Mouse (Mus musculus): ENCODE data around the gene Man1c1.

Gene Man1c1

GRCm38 (mm10) chr4:134677556-134678508, 26.3 kb downstream of the Man1c1 start:
- CTCF ChIA-PET, result no interaction called here

- CTCF ChIA-PET, result no interaction called here
Observed at GRCm38 (mm10) chr4:134675800-134676199, 28.3 kb downstream of the Man1c1 start.

GRCm38 (mm10) chr4:134674970-134675369, 29.1 kb downstream of the Man1c1 start:
- CTCF ChIA-PET, result no interaction called here

- CTCF ChIA-PET, result no interaction called here
Observed at GRCm38 (mm10) chr4:134673882-134674463, 30.1 kb downstream of the Man1c1 start.

- CTCF ChIA-PET, result no interaction called here
Observed at GRCm38 (mm10) chr4:134673151-134673550, 30.9 kb downstream of the Man1c1 start.

GRCm38 (mm10) chr4:134672326-134672725, 31.8 kb downstream of the Man1c1 start:
- CTCF ChIA-PET, result no interaction called here

- CTCF ChIA-PET, result no interaction called here
Observed at GRCm38 (mm10) chr4:134671660-134672173, 32.4 kb downstream of the Man1c1 start.

GRCm38 (mm10) chr4:134669742-134670354, 34.2 kb downstream of the Man1c1 start:
- CTCF ChIA-PET, result no interaction called here

GRCm38 (mm10) chr4:134668355-134669028, 35.6 kb downstream of the Man1c1 start:
- CTCF ChIA-PET, result interaction anchor here (0.6 kb wide), 1 partner anchor 710 kb away, joined by 14 read pairs; no protein-coding TSS in a partner anchor

GRCm38 (mm10) chr4:134666391-134666790, 37.7 kb downstream of the Man1c1 start:
- CTCF ChIA-PET, result no interaction called here

- CTCF ChIA-PET, result interaction anchor here (0.7 kb wide), 1 partner anchor 24 kb away, joined by 5 read pairs; no protein-coding TSS in a partner anchor
Observed at GRCm38 (mm10) chr4:134663052-134663451, 41.0 kb downstream of the Man1c1 start.

GRCm38 (mm10) chr4:134660630-134661183, 43.4 kb downstream of the Man1c1 start:
- CTCF ChIA-PET, result no interaction called here

- CTCF ChIA-PET, result no interaction called here
Observed at GRCm38 (mm10) chr4:134659354-134660301, 44.5 kb downstream of the Man1c1 start.

- CTCF ChIA-PET, result no interaction called here
Observed at GRCm38 (mm10) chr4:134657473-134657872, 46.6 kb downstream of the Man1c1 start.

GRCm38 (mm10) chr4:134654391-134654790, 49.7 kb downstream of the Man1c1 start:
- CTCF ChIA-PET, result no interaction called here

- CTCF ChIA-PET, result interaction anchor here (0.6 kb wide), 1 partner anchor 66 kb away, joined by 4 read pairs; no protein-coding TSS in a partner anchor
Observed at GRCm38 (mm10) chr4:134652720-134653119, 51.4 kb downstream of the Man1c1 start.

- CTCF ChIA-PET, result interaction anchor here (0.6 kb wide), 1 partner anchor 65 kb away, joined by 4 read pairs; no protein-coding TSS in a partner anchor
Observed at GRCm38 (mm10) chr4:134652151-134652550, 51.9 kb downstream of the Man1c1 start.

- CTCF ChIA-PET, result no interaction called here
Observed at GRCm38 (mm10) chr4:134651358-134651757, 52.7 kb downstream of the Man1c1 start.

GRCm38 (mm10) chr4:134645042-134645948, 58.8 kb downstream of the Man1c1 start:
- CTCF ChIA-PET, result no interaction called here

Data from spleen, embryonic (tissue).